Mouse (Mus musculus): Measurements from ENCODE around the gene 2410141K09Rik.
"Not testable (repeated sequence)": the region's sequence is repeated elsewhere in the genome, so short reads cannot be mapped to it uniquely, and the experiment has no call there.

Gene 2410141K09Rik

DNA sequence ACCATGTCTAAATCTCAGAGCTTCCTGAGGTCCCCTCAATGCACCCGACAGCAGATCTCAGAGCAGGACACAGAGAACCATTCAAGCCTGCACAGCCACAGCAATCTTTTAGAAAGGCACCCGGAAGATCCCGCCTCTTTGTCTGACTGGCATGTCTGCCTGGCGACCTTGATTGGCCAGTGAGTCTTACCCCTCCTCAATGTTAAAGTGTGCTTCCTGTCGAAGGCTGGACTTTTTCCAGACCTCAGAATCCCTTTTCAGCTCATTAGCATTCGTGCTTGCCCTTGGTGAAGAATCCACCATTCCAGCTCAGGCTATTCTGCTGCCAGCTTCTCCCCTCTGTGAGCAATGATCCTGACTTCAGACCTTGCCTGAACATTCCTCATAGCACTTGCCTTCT, at the start of gene 2410141K09Rik:
Gene 2410141K09Rik (minus strand): TSS at position 101 of the 400 bp plus-strand sequence.
- DNase-seq (ENCODE audit: low spot score in 2 of 2), result not testable (repeated sequence)

DNA sequence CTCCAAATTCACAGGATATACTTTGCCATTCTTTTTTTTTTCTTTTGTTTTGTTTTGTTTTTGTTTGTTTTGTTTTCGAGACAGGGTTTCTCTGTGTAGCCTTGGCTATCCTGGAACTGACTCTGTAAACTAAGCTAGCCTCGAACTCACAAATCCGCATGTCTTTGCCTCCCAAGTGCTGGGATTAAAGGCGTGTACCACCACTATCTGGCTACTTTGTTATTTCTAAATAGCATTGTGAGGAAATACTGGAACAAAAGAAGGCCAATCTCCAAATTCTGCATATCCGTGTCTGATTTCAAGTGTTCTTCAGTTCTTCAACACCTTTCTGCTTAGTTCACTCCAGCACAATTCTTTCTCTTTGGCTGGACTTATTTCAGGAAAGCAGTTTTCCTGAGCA, 14.1 kb downstream of the 2410141K09Rik start:
- not testable (repeated sequence) for DNase-seq (ENCODE audit: low spot score in 2 of 2)

DNA sequence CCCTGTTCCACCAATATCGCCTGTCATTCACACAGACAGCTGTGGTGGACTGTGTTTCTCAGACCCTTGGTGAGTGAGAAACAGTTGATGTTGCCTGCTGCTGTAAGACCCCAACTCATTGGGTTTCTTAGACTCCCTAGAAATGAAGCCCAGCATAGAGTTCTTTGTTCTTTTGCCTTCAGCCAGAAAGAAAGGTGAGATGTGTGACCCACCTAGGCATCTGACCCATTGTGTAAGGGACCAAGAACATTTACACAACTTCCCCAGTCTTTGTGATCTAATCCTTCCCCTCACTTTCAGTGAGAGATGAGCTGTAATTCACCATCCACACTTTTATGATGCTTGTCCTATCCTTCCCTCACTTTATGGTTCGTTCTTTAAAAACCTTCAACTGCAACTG, 26.0 kb downstream of the 2410141K09Rik start:
- not testable (repeated sequence) for DNase-seq (ENCODE audit: low spot score in 2 of 2)

Data from heart, adult 9 months (tissue).